Mouse (Mus musculus) monocyte, adult 2 months (primary cell): ENCODE data around the gene Tfe3.
"Not testable (repeated sequence)": the region's sequence is repeated elsewhere in the genome, so short reads cannot be mapped to it uniquely, and the experiment has no call there.

Experiments
- DNase-seq, 2 experiments: peaks; one replicate each; pipeline ENCODE4 v3.0.0; 2022; ENCODE audit warnings: low spot score in 2 of 2, low read depth in 1 of 2

Gene Tfe3

DNA sequence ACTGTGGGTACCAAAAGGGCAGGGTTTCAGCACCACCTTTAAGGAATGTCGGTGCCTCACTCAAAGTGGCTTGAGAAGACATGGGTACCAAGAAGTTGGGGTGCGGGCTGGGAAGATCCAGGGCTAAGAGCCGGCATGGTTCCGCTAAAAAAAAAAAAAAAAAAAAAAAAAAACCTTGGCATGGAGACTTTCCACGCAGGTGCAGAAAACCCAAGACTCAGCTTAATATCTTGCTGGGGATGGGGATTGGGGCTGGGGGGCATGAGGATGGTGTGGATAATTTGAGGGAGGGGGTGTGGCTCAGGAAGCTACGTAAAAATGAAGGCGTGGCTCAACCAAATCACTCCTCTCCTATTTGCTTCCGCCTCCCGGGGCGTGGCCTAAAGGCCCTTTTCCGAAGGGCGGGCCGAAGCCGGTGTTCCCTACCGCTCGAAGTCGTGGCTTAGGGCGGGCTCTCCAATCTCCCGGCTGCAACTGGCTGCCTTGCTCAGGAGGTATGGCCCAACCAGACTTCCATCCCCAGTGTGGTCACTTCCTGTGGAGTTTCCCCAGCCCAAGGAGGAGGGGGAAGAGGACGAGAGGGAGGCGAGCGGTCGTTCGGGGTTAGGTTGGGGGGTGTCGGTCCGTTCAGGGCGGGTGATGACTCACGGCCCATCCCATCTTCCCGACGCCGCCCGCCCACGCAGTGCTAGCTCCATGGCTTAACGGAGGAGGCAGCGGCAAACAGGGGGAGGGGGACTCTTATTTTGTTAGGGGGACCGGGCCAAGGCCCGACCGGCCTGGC lies at the start of gene Tfe3:
Gene Tfe3 (plus strand): TSS at position 424 of the 784 bp plus-strand sequence.
- DNase-seq = peak; percentile 81 to 82

DNA sequence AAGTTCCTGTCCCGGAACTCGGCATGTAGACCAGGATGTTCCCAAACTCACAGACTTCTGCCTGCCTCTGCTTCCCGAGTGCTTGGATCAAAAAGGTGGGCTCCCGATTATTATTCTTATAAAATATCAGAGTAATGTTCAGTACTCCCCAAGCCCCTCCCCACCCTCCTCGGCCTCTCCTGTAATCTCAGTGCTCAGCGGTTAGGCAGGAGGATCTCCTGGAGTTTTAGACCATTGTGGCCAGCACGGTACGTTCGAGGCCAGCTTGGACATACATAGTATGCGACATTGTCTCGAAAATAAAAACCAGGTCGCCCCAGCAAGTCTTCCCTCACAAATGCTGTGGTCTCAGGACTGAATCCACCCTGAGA lies 48.6 kb upstream of the Tfe3 start:
- DNase-seq = not testable (repeated sequence)

DNA sequence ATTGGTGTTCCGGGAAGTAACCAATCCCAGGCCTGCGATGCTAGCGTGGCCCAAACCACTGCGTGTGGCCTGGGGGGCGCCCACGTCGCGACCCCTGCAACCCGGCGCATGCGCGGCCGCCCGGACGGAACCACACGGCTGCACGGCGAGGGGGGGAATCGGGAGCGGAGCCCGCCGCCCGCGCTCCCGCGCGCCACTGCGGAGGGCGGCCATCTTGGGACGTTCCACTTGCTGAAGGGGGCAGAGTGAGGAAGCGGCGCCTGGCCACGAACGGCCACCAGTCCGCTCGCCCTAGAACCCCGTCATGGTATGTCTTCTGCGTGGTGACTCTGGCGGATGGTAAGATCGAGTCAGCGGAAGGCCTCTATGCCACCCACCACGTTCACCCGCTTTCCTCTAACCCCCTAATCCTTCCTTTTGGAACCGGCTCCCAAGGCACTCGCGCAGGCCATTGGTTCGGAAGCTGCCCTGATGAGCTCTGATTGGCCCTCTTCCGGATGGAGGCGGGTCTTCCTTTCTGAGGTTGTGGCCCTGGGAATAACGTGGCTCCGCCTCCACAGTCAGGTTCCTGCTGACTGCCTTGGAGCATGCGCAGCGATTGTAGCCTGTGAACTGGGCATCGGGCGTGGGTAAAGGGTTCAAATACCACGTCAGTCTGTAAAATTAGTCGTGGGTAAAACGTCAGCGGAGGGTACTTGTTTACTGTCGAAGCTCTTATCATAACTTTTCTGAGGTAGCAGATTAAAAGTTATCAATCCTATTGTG lies 48.0 kb upstream of the Tfe3 start, which contains the start of gene Wdr45:
Gene Wdr45 (plus strand): TSS at position 199 of the 765 bp plus-strand sequence.
- DNase-seq = peak; percentile 78 to 81

DNA sequence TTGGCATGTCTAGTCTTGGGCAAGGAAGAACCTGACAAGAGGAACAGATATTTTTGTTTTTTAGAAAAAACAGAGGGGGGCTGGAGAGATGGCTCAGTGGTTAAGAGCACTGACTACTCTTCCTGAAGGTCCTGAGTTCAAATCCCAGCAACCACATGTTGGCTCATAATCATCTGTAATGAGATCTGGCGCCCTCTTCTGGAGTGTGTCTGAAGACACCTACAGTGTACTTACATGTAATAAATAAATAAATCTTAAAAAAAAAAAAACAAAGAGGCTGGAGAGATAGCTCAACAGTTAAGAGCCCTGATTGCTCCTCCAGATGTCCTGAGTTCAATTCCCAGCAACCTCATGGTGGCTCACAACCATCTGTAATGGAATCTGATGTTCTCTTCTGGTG lies 46.3 kb upstream of the Tfe3 start:
- DNase-seq = not testable (repeated sequence)

DNA sequence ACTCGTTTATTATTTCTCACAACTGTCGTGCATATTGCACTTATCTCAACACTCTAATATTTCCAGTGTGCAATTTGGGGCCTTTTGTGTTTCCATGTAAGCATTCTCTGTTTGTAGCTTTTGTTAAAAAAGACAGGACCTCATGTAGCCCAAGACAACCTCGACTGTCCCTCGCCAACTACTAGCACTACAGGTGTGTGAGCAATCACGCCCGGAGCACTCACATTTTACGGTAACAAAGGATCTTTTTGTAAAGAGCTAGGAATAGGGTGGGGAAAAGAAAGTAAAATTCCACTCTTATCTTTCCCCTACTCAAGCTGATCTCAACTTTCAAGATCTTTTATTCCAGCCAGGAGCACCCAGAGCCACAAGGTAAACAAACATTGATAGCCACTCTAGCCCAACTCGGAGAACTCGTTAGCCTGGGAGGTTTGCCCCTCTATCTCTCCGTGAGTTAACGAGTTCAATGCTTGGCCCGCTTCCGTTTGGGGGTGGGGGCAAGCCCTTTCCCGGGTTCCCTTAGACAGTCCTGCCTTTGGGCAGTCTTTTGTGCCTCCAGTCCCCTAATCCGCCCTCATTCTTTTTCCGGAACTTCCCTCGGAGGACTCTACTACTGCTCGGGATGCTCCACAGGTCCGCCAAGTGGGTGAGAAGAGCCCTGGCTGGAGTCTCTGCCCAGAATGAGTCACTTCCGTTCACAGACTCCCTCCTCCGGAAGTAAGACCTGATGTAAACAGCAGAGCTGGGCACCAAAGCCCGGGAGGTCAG lies 40.7 kb upstream of the Tfe3 start, which contains the start of gene Gm45208:
Gene Gm45208 (plus strand): TSS at position 732 of the 768 bp plus-strand sequence.
- DNase-seq = peak; percentile 40 to 48

DNA sequence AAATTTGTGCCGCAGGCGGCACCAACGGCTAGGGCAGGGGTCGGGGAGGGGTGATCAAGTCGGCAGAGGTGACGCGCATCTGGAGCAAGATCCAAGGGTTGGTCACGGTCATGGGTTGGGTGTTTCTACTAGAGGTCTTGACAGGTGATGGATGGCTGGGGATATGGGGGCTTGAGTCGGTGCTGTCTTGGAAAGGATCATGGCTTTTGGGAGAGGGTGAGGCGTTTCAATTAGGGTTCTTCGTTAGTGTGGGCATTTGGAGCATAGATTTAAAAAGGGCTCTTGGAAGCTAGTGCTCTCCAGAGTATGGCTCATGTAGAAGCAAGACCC lies 40.1 kb upstream of the Tfe3 start:
- no peak for DNase-seq

DNA sequence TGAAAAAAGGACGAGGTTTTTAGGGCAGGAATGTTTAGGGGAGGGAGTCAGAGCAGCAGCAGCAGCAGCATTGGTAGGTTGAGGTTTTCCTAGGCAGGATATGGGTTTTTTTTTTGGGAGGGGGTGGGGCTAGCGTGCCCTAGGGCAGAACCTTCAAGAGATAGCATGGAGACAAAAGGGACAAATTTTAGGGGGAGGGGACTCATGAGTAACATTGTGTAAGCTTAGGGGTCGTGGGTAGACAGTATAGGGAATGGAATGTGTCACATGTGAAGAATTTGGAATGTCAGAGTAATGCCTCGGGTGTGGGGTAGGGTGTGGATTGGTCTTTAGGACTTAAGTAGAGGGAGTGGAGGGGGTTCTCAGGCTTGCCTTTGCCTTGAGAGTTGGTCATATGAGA lies 39.7 kb upstream of the Tfe3 start:
- DNase-seq = no peak

DNA sequence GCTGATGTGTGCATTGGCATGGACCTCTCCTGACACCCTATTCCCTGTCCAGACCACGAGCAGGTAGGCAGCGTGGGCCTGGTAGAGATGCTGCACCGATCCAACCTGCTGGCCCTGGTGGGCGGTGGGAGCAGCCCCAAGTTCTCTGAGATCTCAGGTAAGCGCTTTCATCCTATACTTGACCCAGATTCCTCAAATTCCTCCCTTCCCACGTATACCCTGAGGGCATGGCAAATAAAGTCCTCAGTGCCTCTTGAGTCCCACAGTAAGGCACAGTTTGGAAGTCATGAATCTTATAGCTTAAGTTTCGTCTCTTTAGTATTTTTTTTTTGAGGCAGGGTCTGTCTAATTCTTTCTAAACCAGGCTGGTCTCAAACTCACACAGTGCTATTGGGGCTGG lies 38.2 kb upstream of the Tfe3 start:
- no peak for DNase-seq

DNA sequence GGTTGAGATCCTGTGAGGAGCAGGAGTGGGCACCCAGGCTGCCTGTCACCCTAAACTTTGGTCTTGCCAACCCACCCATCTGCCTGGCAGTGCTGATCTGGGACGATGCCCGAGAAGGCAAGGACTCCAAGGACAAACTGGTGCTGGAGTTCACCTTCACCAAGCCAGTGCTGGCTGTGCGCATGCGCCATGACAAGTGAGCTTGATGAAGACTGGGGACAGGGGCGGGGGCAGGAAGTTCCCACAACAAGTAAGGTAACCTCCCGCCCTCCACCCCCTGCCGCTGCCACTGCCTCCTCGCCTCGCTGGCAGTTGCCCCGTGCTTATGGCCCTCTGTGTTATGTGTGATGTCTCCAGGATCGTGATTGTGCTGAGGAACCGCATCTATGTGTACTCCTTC lies 36.5 kb upstream of the Tfe3 start:
- DNase-seq = no peak

DNA sequence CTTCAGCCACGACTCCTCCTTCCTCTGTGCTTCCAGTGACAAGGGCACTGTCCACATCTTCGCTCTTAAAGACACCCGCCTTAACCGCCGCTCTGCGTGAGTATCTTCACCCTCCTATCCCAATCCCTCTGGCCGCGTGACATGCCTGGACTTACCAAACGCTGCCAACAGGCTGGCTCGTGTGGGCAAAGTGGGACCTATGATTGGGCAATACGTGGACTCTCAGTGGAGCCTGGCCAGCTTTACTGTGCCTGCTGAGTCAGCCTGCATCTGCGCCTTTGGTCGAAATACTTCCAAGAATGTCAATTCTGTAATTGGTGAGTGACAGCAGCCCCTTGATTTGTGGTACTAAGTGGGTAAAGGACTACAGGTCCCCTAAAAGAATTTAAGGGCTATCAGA lies 35.2 kb upstream of the Tfe3 start:
- DNase-seq = no peak

DNA sequence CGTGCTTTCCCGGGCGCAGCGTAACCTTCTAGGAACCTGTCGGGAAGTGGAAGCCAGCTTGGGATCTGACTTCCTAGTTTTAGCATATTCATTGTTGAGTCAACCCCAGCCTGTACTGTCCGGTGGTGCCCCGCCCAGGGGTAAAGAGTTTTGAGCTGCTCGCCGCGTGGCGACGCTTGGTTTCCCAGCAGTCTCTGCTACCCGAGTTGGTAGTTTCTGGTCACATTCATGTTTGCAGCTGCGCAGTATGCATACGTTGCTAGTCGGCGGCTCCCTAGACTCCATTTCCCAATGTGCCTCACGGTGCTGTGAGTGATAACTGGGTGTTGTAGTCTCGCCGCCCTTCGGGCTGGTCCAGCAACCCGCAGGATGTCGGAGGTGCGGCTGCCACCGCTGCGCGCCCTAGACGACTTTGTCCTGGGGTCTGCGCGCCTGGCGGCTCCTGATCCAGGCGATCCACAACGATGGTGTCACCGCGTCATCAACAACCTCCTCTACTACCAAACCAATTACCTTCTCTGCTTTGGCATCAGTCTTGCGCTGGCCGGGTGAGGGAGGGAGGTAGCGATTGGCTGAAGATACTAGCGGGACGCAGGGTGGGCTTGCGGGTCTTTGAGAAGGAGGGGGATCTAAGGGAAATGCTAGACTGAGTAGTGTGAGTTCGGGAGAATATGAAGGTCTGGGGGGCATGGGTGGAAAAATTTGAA lies 34.0 kb upstream of the Tfe3 start, which contains the start of gene Praf2:
Gene Praf2 (plus strand): TSS at position 225 of the 707 bp plus-strand sequence.
- DNase-seq = peak; percentile 36 to 39

DNA sequence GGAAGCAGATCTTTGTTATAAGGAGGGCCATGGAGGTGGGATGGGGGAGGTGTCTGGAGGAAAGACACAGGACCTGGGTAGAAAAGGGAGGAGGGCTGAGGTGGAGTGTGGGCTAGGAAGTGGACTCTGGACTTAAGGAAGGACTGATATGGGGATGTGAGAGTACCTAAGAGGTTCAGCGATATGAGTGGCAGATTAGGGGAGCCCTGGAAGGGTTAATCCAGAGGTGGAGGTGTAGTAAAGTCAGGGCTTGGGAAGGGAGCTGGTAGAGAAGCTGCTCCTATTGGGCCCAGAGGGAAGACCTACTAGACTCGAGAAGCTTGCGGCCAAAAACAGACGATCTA lies 33.5 kb upstream of the Tfe3 start:
- no peak for DNase-seq

DNA sequence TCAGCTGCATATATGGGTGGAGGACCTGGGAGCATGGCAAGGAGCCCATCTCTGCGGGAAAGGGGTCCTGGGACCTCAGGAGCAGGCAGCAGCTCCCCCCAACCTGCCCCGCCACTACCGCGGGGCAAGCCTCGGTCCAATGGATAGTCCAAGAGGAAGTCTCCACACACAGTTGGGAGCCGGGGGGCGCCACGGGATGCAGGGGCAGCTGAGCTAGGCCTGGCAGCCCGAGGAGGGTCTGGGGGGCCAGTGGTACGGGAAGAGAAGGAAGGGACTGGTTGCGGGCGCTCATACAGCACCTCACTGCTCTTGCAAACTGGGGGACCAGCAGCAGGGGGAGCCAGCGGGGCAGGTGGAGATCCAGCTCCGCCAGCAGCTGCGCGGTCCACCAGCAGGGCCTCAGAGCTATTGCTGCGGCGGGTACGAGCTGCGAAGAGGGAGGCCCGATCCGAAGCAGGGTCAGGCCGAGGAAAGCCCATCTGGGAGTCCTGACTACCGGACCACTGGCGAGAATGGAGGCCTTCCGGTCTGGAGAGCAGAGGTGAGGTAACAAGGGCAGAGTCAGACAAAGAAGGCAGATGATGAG lies 28.7 kb upstream of the Tfe3 start:
- peak; percentile 31 to 47 for DNase-seq

DNA sequence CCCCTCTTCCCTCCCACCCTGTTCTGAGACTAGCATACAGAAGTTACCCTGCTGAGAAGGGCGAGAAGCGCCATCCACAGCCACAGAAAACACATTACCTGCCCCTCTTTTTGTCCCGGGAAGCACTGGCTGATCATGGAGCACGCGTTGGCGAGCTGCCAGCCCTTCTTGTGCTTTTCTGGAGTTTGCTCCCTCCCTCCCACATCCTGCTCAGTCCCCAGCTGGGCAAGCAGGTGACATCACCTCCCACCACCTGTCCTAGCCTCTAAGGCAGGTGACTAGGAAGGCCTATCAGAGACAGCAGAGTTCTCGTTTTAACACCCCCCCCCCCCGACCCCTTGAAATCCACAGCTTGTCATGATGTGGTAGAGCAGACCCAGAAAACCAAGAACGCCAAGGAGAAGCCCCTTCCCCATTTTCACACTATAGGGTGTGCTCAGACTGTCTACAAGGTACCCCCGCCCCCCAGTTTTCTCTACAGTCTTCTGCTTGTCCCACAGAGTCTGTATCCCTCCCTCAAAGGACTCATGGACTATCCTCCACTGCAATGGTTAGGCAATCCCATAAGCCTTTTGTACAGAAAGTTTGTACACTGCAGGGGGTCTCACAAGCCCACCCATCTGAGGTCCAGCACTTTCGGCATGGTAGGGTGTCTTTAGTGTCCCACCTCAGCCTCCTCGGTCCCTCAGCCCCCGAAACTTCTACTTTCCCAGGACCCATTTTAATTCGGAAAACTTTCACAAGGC lies 22.9 kb upstream of the Tfe3 start:
- DNase-seq = no peak

DNA sequence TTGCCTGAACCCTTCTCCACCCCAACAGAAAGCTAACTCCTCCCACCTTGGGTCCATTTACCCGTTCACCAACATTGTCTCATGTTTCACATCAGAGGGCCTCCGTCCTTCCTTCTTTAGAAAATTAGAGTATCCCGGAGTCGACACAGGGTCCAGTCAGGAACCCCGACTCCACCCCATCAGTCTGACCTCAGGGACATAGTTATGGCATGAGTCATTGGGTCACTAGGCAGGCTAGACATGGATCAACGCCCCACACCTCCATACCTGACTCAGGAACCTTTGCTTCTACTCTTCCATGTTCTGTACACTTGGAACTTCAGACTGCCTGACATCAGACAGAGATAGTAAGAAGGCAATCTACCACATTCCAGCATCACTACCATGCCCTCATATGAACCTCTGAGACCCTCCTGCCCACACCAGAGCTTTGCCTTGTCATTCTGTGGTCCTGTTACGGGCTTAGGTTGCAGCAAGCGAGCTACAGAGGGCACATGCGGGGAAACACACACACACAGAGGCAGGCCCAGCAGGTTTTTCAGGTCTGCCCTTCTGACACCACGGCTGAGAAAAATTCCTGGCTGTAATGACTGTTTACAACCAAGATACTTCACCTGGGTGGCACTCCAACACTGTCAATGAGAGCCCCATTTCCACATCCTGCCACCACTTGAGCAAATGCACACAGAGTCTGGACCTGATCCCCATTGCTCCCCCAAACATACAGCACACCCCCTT lies 22.1 kb upstream of the Tfe3 start:
- no peak for DNase-seq

DNA sequence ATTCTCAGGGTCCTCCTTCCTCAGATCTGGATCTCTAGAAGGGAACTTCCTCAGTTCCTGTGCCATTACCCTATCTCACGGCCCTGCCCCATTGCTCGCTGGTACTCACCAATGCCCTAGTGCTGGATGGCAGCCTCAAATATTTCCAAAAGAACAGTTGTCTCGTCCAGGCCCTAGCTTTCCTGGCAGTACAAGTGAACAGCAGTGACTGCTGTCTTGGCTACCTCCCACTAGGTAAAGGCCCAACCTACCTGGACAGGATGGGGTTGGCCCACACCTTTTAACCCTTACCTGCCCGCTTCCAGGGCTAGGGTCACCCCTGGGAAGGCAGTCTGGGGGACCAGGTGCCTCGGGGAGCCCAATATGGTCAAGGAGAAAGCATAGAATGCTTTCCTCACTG lies 21.3 kb upstream of the Tfe3 start:
- no peak for DNase-seq

DNA sequence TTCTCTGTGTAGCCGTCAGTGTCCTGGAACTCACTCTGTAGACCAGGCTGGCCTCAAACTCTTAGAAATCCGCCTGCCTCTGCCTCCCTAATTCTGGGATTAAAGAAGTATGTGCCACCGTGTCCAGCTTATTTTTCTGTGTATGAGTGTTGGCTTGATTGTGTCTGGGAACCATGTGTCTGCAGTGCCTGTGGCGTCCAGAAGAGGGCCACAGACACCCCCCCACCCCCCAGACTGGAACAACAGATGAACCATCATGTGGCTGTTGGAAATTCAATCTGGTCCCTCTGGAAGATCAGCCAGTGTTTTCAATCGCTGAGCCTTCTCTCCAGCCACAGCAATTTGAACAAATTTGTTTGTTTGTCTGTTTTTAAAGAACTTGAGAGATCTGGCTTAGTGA lies 18.9 kb upstream of the Tfe3 start:
- no peak for DNase-seq

DNA sequence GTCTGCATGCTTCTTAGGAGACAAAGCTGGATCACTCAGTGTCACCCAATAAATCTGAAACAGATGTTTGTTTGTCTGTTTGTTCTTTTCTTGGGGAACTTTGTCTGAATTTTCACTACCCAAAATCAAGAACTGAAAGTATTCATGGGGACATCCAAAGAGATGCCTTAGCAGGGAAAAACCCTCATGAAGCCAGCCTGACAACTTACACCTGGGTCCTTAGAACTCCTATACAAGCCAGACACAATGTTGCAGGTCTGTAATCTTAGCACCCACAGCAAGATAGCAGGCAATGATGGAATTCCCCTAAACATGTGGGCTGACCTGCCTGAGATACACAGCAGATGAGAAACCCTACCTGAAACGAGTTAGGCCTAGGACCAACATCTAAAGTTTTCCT lies 17.4 kb upstream of the Tfe3 start:
- DNase-seq = no peak

DNA sequence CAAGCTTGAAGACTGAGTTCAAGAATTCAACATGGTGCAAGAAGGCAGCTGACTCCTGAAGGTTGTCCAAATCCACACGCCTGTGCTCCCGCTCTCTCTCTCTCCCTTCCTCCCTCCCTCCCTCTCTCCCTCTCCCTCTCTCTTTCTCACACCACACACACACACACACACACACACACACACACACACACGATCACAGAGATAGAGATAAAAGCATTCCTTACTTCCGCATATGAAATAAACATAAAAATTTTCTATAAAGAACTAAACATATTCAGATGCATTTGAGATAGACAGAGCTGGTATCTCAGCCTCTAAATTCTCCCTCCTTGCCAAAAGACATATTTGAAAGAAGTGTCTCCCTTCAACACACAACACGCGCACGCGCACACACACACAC lies 16.9 kb upstream of the Tfe3 start:
- DNase-seq = no peak
